Mouse (Mus musculus) layer of hippocampus, postnatal 25 days (tissue): ENCODE measurements around the gene Nxpe4. TPM values are rescaled to one million over a fixed set of nuclear protein-coding genes. Genes with fewer than 3 reads are reported as not detected.

Experiments
- total RNA-seq, 2 experiments: library from RNA; stranded (reverse); gene quantifications; 2 replicates each; pipeline ENCODE4 v1.2.3; 2021

Gene Nxpe4
- total RNA-seq, 2 experiments from 2014 or later: 9.1 to 11.2 TPM

Other genes with a start within 250 kb of the Nxpe4 start
- gene Nxpe2, start 191.4 kb downstream of the Nxpe4 start, total RNA-seq: under 1 TPM; 0.12 to 0.21 TPM